Mouse (Mus musculus) urinary bladder, postnatal 25 days (tissue): Measurements from ENCODE around the gene Ugt1a7c.

Experiments
- DNase-seq: peaks from one replicate; pipeline ENCODE4 v3.0.0; 2022; ENCODE audit warnings: low spot score

Gene Ugt1a7c

DNA sequence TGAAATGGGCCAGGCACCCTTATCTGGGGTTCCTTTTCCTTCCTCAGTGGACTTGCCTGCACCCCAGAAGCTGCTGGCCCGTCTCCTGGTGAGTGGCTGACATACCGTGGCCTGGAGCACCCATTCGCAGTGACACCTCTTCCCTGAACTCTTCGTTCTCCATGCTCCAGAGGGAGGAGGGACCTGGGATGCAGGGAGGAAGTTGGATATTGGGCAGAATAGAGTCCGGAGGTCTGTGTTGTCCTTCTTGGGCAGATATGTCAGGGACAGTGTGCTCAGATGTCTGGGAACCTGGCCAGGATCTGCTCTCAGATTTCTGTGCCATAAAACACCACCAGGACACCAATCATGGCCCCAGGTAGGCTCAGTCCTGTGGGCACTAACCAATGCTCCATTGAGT, 145.2 kb downstream of the Ugt1a7c start:
- DNase-seq = no peak

DNA sequence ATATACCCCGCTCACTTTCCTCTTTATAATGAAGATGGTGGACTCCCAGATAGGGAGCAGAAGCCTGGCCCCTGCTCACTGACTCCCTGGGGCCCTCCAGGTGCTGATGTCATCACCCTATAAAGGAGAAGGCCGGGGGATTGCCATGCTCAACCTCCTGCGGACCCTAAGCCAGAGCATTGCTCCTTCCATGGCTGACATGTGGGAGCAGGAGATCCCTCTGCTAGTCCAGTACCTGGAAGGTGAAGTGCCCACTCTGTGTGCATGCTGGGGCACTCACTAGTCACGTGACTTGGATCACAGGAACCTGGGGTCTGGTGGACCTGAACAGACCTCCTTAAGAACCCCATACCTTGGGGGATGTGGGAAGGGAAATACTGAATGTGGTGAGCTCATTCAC, 145.7 kb downstream of the Ugt1a7c start:
- DNase-seq = no peak

DNA sequence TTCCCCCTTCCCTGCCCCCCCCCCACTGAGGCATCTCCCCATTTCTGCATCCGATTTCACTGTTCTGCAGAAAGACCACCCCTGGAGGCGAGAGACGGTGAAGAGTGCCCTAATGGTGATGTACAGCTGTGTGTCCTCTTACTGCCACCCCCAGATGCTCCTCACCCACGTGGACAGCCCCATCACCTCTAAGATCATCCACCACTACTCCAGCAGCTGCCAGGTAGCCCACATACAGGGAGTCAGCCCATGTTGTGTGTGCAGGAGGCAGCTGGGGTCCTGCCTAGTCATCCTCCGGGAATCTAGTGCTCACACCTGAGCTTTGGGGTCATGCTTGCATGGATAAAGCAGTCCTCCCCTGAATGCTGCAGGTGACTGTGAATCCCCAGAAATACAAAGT, 149.0 kb downstream of the Ugt1a7c start:
- DNase-seq = no peak

DNA sequence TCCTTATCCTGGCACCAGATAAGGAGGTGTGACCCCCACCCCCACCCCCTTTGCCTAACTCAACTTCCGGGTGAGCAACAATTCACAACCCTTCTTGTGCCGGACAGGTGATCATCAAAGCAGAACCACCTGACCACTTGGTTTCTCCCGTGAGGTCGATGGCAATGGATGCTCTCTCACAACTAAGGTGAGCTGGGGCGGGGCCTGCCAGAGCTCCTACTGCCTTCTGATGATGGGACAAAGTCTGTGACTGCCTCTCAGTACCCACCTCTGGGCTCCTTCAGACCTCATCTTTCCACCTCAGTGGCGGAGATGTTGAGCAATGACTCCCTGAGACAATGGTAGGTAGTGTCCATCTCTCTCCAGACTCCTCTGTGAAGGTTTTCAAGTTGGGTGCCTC, 151.0 kb downstream of the Ugt1a7c start:
- no peak for DNase-seq

DNA sequence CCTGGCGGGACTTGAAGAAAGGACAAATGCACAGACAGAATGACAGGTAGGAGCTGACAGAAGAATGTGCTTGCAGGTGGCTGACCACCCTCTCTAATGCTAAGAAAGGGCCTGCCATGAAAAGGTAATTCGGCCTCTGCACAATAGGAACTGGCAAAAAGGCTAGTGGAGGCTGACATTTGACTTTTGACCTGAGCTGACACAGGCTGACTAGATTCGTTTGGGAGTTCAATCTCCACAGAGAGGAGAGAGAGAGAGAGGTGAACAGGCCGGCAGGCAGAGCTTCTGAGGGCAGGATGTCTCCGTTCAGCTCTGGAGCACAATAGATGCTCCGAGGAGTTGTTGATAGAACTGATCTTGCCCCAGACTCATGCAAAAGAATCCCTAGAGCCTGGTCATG, 151.5 kb downstream of the Ugt1a7c start:
- DNase-seq = no peak

DNA sequence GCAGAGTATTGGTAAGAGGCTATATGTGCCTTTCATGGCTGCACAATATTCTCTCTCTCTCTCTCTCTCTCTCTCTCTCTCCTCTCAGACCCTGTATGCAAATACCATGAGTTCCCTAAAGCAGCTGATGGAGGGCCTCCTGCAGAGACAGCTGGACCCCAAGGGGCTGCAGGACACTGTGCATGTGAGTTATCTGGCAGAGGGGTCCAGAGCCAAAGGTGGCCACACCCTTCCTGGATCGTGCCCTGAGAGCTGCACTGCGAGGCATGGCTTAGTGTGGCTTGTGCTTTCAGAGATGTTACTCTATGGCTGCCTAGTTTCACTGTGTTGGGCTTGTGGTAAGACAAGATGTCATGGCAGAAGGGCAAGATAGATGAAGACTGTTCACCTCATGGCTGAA, 152.8 kb downstream of the Ugt1a7c start:
- no peak for DNase-seq

- no peak for DNase-seq
These were observed 153.8 kb downstream of the Ugt1a7c start for GRCm38 (mm10) chr1:88248658-88249057.

- DNase-seq = no peak
These were observed 154.7 kb downstream of the Ugt1a7c start for GRCm38 (mm10) chr1:88249596-88249995.

DNA sequence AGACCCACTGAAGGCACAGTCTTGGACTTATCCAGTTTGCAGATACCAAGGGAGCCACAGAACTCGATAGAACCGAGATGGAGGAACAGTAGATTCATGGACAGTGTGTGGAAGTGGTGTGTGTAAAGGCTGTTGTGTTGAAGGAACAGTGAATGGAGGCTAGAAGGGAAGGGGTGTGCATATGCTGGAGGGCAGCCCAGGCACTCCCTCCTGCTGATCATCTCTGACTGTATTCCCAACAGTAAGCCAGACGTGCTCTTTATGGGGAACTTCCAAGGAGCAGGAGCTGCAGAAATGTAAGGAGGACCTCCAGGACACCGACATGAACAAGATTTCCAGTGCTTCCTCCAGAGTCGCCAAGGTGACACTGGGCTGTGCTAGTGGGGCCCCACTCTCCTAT, 155.2 kb downstream of the Ugt1a7c start:
- no peak for DNase-seq

GRCm38 (mm10) chr1:88253106-88253505, 158.2 kb downstream of the Ugt1a7c start:
- no peak for DNase-seq

DNA sequence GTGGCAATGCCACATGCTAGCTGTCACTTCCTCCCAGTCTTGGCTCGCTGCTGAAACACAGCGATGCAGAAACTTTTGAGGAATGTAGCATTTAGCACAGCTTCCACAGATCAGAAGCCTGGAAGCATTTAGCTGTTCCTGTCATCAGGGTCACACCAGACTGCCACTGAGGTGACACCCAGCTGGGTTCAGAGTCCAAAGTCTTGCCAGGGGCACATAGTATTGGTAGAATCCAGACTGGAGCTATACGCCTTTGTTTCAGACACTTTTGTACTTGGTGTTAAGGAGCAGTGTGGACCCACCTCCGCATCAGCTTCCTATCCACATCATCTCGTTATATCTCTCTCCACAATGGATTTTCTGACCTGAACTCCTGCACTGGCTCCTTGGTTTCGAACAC, 158.7 kb downstream of the Ugt1a7c start:
- DNase-seq = no peak

GRCm38 (mm10) chr1:88254793-88255465, 160.1 kb downstream of the Ugt1a7c start:
- DNase-seq = no peak

DNA sequence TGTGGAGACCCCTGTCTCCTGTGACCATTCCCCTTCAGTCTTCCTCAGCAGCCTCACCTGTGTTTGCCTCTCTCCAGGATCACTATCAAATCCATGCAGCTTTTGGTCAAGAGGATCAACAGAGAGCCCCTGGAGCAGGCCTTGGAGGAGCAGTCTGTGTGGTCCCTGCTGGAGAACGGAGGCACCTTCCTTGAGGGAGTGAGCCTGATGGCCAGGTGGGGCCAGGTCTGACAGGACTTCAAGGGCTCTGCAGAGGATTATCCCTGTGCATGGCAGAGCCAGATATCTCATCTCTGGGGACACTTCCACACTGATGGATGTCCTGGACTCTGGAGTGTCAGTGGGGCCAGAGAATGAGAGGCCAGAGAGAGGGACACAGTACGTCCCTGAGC, 160.6 kb downstream of the Ugt1a7c start:
- no peak for DNase-seq

GRCm38 (mm10) chr1:88255989-88256754, 161.3 kb downstream of the Ugt1a7c start:
- DNase-seq = no peak

GRCm38 (mm10) chr1:88256886-88257663, 162.2 kb downstream of the Ugt1a7c start:
- DNase-seq = no peak

DNA sequence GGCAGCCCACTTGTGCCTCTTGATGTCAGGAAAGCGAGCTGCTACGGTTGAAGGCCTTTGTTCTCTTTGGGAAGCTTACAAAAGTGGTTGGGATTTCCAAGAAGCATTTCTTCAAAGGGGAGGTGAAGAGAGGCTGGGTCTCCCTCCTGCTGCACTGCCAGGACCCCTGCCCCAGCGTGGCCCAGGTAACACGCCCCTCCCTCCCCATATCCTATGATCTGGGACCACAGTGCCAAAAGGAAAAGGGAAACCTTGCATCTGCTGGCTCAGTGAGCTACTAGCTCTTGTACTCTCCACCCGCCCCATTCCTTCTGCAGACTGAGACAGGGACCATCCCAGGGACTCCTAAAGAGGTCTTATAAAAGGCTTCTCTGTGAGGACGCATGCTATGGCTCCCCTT, 162.8 kb downstream of the Ugt1a7c start:
- DNase-seq = no peak

DNA sequence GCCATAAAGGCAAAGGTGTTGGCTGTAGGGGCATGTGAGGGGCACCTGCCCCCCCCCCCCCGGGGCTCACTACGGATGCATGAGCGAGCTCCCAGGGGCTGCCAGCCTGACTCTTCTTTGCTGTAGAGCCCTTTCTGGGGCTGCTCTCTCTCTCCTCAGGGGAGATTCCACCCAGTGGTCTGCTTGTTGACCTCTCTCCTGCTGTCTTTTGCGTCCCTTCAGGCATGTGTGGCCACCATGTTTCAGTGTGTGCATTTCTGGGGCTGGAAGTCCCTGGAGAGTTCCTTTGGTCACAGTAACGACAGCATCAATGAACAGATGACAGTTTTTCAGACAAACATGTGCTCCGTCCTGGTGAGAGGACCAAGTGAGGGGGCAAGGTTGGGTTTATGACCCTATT, 163.5 kb downstream of the Ugt1a7c start:
- no peak for DNase-seq

DNA sequence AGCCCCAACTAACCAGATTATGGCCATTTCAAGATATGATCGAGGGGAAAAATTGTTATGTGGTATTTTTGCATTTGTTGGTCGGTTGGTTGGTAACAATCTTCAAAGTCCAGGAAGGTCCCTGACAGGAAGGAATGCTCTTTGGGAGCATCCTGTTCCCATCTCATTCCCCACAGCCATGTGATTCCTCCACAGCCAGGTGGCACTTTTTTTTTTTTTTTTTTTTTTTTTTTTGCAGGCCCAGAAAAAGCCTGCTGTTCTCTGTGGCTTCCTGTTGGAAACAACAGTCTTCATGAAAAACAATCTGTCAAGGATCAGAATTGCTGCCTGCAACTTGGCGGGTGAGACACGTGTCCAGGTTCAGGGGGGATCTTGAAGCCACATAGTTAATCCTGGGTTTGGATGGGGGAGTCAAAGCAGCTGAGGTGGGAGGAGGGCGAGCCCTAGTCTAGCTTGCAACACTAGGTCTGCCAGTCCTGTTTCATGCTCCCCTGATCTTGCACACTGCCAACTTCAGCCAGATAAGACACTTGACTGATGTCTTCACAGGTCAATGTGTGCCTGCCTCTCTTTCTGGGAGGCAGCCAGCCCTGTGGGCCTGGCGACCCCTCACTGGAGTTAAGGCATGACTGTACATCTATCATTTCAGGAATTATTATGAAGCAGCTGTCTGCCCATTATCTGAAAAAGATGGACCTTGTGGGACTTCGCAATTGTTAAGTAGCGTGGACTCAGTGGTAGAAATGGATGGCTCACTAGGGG, 164.2 kb downstream of the Ugt1a7c start:
- DNase-seq = peak; percentile 75

DNA sequence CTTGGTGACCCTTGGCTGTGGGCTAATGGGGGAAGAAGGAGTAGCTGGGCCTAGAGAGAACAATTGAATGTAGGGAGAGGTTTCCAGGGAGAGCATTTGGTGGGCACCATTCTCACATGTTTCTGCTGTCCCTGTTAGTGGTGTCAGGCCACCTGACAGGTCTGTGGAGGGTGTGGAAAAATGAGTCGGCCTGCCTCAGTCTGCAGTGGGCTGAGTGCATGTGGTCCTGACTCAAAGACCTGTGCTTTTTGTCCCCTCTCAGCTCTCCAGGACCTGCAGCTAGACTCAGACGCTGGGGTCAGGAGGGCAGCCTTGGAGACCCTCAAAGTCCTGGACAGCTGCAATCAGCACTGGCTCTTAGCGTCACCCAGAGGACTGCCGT, 164.8 kb downstream of the Ugt1a7c start:
- no peak for DNase-seq

DNA sequence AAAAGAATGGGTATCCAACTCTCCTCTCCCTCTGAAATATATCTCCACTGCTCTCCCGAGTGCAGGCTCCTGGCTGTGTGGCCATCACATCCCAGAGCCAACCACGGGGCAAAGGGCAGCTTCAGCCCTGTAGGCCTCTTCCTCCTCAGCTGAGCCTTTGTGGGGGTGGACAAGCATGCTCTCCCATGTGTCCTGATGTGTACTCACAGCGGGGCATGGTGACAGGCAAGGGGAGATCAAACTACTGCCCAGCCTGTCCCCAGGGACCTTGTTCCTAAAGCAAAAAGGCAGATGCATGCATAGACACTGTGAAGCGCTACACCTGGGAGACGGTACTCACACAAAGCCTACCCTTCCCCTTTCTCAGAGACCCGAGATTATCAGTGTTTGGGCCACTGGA, 165.3 kb downstream of the Ugt1a7c start:
- no peak for DNase-seq

DNA sequence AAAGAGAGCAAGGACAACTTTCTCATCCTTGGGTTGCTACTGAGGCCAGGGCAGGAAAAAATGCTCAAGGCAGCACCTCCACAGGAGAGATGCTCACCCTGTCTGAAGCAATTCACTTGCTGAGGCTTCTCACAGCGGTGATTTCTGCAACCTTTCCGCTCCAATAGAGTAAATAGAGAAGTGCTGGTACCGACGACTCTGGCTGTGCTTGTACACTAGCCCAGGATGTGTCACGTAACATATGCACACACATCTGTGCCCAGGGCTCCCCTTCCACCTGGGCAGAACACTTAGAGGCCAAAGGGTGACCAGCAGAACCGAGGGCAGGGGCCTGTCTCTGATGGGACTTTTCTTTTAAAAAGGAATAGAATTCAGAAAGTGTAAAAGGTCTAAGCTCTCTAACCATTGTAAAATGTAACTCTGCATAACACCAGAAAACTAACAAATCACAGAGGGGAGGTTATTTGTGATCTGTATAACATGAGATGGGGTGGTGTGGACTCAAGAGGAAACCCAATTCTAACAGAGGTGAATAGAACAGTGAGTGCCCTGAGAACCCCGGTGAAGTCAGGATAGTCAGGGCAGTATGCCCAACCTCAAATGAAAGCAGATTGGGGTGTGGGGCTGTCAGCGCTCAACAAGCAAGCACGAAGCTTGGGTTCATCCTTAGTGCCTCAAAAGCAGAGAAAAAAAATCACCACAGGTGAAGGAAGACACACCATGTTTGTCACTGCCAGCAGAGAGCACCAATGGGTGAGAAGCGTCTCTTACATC, 165.9 kb downstream of the Ugt1a7c start:
- DNase-seq = no peak

DNA sequence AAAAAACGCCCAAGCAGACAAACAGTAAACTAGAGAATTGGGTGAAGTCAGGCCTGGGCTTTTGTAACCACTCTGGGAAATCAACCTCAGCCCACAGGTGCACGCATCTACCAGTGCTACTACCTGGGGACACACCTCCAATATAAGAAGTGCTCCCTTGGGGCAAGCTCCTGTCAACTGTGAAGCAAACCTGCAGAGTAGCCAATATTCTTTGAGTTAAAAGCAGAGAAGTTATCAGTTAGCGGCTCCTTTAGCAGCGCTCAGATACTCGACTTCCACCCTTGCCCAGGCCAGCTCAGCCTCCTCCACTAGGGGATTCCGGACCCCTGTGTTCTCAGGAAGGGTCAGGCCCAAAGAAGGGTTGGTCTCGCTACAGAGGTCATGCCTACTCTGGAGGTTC, 166.8 kb downstream of the Ugt1a7c start:
- DNase-seq = peak; percentile 57
